Mouse (Mus musculus): ENCODE measurements around the gene Ppp1r12c.

DNA sequence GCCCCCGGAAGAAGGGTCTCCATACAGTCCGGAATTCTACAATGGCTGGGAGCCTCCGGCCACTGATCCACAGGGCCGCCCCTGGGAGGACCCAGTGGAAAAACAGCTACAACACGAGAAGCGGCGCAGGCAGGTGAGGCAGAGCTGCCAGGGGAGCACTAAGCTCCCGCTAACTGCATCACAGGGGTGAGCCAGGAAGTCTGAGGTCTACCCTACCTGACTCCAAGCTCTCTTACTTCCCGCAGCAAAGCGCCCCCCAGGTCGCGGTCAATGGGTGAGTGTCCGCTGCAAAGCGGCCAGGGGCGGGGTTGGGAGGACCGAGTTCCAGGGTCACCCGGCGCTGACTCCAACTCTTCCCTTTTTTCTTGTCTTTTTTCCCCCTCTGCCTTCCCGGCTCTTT, 27.5 kb downstream of the Ppp1r12c start:
- TF ChIP-seq CTCF (IDR thresholded peaks at IDR 0.05; ENCODE audit: control insufficient read depth, insufficient read depth, insufficient read length) (no peak), USF1 (IDR thresholded peaks at IDR 0.05; ENCODE audit: low read depth) (no peak), MYOD1 (IDR thresholded peaks at IDR 0.05; ENCODE audit: control insufficient read depth, insufficient read length, low read depth) (no peak)

Data from C2C12 (cell line).